Mouse (Mus musculus) erythroblast, adult 5-6 weeks (primary cell): Measurements from ENCODE around the gene Arhgef1. TPM values are rescaled to one million over a fixed set of nuclear protein-coding genes. Genes with fewer than 3 reads are reported as not detected.

Experiments
- ATAC-seq: replicated peaks from 2 replicates; pipeline ENCODE4 v1.8.0; 2016; ENCODE audit warnings: moderate number of reproducible peaks, mild to moderate bottlenecking, moderate TSS enrichment, inconsistent platforms; ENCODE audit not compliant: poor library complexity, low FRiP score, severe bottlenecking
- total RNA-seq, 2 experiments: library from RNA; stranded (forward) in 1 of 2; stranded (reverse) in 1 of 2; fragments of 150-400 nt in 1 of 2; fragments of 200-764, 138-1000 nt in 1 of 2; gene quantifications; 2 replicates each; pipeline versions ENCODE4 v1.2.3 to v1.2.4; 2015 to 2017; ENCODE audit warnings: low replicate concordance in 2 of 2

Arhgef1 gene
- 39.7 and 42.3 TPM in 2 replicates for total RNA-seq (2015; ENCODE audit: low replicate concordance)
- 25.0 and 31.2 TPM in 2 replicates for total RNA-seq (2017; ENCODE audit: low replicate concordance)

DNA sequence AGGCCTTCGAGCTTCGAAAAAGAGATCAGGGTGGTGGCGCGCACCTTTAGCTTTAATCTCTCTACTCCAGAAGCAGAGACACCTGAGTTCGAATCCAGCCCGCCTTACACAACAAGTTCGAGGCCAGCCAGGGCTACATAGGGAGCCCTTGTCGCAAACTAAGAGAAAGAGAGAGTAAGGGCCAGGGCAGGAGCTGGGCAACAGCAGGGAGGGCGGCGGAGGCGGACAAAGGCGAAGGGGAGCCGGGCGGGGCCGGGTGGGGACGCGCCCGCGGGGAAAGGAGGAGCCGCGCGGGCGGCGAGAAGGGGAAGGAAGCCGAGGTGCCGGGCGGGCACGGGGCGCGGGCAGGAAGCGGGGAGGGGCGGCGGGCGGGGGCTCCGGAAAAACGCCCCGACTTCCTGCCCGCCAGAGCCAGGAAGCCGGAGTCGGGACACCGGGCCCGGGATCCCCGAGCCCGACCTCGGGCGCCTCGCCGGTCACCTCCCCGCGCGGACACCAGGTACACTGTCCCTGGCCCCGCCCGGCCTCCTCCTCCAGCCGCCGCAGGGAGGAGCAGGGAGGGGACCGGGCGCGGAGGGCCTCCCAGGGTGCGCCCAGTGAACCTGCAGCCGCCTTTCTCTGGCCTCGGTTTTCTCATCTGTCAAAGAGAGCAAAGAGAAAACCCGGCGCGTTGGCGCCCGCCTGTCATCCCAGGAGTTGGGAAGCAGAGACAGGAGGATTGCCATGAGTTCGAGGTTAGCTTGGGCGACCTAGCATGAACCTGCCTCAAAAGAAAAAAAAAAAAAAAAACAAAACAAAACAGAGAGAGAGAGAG lies at the start of gene Arhgef1:
Arhgef1 (plus strand) TSS at position 283 of the 814 bp plus-strand sequence.
- peak; percentile 56 for ATAC-seq

DNA sequence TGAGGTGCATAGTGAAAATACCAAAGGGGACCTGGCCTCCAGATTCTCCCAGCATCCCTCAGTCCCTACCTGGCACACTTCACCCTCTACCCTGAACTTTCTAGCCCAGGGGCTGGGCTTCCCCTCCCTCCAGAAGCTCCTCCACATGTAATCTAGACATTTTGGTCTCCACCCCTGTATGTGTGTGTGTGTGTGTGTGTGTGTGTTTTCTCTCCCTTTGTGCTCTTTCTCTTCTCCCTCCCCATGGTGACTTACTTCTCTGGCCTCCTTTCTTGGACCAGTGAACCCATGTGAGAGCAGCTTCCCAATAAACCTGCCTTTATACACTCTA lies 49.5 kb upstream of the Arhgef1 start:
- peak; percentile 57; the same call in 1 of the 2 replicates for ATAC-seq

DNA sequence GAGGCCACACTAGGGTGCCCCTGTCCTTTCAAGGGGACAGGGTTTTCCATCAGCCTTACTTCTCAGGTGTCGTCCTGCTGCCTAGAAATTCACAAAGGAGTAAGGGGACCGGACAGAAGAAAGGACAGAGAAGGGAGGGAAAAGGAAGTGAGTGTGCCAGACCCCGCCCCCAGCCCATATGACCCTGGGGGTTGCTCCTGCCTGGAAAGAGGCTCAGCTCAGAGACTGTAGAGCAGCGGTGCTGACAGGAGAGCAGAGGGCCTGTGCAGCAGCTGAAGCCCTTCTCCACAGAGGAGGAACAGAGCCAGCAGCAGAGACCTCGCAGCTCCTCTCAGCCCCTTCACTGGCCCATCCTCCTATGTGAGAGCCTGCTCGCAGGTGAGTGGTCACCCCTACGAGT lies 49.0 kb upstream of the Arhgef1 start:
- ATAC-seq, result no peak

- ATAC-seq, result no peak
These were observed 46.1 kb upstream of the Arhgef1 start for GRCm38 (mm10) chr7:24856460-24857120.

GRCm38 (mm10) chr7:24859234-24859633 lies 43.5 kb upstream of the Arhgef1 start:
- peak; percentile 89 for ATAC-seq

DNA sequence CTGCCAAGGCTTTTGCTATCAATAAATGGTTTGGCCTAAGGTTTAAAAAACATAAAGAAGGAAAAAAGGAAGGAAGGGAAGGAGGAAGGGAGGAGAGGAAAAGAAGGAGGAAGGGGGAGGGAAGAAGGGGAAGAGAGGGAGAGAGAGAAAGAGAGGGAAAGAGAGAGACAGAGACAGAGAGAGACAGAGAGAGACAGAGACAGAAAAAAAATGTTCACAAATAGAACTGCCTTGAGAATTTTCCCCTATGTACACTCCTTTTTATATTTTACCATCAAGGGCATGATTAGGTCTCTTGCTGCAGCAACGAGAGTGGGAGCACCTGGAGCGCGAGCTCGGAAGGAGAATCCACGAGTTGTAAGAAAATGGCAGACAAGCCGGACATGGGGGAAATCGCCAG lies 40.8 kb upstream of the Arhgef1 start, which contains the start of gene Gm9844:
Gm9844 (plus strand) TSS at position 301 of the 400 bp plus-strand sequence.
- ATAC-seq, result no peak

DNA sequence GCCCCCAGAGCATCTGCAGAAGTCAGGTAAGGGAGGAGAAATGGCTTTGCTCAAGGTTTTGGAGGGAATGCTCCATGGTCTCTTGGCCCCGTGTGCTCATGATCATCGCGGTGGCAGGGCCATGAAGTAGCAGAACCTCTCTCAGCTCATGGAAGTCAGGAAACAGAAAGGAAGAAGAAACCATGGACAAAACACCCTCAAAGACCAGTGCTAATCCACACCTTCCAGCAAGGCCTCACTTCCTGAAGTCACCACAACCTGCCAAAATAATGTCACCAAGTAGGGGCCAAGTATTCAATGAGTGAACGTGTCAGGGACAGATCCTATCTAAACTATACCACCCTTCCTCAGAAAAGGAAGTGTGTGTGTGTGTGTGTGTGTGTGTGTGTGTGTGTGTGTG lies 39.9 kb upstream of the Arhgef1 start:
- ATAC-seq, result no peak

- 0 out of 2 replicates have a peak, but pooled peaks have one; percentile 17 for ATAC-seq
These were observed 38.6 kb upstream of the Arhgef1 start for GRCm38 (mm10) chr7:24864156-24864555.

- ATAC-seq, result no peak
These were observed 33.6 kb upstream of the Arhgef1 start for GRCm38 (mm10) chr7:24869080-24869479.

DNA sequence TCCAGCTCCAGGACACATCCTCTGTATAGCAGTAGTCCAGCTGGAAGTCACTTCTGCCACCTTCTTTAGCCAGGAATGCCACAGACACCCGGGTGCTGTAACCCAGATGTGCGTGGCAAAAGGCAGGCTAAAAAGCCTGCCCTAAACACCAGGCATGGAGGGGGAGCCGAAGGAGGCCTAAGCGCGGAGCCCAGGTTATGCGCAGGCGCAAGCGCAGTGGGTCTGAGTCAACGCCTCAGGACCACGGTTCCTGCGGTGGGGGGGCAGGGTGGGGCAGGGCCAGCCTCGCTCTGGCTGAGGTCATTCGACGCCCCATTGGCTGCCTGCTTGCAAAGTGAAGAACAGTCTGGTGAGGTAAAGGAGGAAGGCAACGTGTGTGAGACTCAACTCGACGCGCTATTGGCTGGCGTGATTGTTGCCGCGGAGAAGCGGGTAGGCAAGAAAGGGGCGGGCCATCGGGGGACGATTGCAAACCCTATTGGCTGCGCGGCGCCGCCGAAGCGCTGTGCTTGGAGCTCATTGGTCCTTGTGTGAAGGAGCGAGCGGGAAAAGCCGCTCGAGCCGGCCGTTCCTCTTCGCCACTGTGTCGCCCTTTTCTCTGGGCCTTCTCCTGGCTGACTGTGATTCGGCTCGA lies 33.1 kb upstream of the Arhgef1 start, which contains the start of the genes Lypd4 and Dmrtc2:
Lypd4 (minus strand) TSS at position 410 of the 634 bp plus-strand sequence.
Dmrtc2 (plus strand) TSS at position 526 of the 634 bp plus-strand sequence.
- ATAC-seq, result no peak

DNA sequence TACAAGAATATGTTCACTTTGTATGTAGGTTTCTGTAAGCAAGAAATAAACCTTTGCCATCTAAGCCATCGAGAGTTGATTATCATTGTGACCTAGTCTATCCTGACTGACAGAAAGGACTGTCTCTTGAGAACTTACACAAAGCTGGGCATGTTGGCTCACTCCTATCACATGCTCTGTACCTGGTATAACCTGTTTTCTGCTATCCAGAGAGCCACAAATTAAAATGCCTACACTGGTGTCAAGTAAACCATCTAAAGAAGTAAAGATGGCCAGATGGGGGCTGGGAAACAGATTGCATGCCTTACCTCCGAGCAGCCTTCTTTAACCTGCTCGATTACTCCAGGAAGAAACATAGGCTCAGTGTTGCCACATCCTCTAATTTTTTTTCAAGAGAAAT lies 25.1 kb upstream of the Arhgef1 start:
- no peak for ATAC-seq

DNA sequence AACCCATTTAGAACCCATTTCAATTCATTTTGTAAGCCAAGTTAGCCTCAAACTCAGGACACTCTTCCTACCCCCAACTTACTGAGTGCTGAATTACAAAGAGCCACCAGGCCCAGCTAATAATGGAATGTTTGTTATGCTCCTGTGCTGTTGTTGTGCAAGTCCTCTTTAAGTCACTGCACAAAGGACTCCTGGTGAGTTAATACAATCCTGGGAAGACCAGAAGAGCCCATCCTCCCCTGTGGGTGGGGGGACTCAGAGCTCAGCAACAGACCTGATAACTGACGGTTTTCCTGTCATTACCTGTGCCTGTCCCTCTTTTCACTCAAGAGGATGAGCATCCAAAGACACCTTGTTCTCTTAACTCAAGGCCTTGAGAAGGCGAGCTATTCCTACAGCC lies 23.1 kb upstream of the Arhgef1 start:
- no peak for ATAC-seq

DNA sequence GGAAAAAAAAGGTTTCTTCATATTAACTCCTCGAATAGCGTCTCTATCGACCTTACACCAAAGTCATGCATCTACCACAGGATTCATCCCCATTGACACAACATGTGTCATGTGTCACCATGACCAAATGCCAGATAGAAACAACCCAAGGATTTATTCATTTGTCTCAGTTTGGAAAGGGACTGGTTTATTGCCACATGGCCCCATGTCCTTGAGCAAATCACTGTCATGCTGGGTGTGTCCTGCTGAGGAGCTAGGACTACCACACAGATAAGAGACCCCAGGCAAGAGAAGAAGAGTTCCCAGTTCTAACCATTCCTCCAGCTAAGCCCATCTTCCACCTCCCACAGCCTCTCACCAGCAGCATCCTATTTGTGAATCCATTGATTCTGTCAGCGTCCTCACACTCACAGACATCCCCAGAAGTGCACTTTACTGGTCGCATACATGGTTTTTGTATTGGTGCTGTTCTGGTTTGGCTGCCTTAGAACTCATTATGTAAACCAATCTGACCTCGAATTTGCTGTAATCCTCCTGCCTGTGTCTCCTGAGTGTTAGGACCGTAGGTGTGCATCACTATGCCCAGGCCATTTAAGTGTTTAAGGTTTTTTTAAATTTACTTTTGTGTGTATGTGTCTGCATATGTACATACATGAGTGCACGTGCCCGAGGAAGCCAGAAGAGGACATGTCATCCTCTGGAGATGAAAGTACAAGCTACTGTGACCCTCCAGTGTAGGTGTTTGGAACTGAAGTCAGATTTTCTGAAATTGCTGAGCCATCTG lies 20.1 kb upstream of the Arhgef1 start:
- ATAC-seq, result no peak

DNA sequence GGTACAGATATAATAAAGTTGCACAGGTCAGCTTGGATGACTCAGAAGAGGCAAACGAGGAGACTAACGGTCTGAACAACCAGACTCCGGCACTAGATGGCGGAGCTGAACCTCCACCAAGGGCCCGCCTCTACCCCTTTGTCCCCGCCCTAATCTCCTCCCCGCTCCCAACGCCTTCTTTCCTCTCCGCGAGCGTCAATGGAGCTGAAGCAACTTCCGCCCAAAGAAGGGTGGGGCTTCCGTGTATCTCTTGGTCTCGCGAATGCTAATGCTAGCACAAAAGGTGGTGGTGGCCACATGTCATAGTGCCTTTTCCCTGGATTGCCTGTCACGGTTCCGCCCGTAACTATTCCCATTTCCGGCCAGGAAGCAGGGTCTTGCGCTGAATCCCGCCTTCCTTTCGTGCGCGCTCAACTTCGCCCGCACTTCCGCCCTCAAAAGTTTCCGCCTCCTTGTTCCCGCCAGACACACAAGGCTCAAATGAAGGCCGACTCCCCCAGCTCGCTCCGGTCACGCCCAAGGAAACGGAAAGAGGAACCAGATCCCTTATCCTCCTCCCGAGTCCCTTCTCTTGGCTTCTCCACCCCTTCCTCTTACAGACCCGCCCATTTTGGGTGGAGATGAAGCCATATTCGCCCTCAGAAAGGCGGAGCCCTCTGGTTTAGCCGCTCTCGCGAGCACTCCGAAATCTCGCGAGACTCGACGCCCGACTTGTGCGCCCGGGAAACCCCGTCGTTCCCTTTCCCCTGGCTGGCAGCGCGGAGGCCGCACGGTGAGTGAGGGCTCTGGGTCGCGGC lies 18.6 kb upstream of the Arhgef1 start, which contains the start of gene Rps19:
Rps19 (plus strand) TSS at position 476 of the 797 bp plus-strand sequence.
- ATAC-seq, result peak; percentile 92

DNA sequence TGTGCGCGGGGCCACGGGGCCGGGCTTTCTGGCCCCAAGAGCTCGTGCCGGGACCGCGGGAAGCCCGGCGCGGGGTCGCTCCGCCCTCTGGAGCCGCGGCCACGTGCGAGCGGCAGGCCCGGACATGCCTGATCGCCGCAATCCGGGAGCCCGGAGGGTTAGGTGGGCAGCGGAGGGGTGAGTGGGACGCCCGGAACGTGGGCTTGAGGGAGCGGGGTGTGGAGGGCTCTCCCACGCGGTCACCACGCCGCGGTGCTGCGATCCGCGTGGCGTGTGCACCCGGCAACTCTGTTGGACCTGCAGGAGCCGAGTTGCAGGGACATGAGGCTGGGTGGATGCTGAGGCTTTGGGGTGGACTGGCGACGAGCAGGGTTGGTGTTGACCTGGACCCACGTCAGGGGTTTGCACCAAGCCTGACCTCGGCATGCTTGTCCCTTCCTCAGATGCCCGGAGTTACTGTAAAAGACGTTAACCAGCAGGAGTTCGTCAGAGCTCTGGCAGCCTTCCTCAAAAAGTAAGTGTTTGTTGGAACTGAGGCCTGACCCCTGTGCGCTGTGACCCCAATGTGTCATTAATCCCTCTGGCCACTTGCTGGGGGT lies 17.9 kb upstream of the Arhgef1 start:
- peak; percentile 6; the same call in 1 of the 2 replicates for ATAC-seq

DNA sequence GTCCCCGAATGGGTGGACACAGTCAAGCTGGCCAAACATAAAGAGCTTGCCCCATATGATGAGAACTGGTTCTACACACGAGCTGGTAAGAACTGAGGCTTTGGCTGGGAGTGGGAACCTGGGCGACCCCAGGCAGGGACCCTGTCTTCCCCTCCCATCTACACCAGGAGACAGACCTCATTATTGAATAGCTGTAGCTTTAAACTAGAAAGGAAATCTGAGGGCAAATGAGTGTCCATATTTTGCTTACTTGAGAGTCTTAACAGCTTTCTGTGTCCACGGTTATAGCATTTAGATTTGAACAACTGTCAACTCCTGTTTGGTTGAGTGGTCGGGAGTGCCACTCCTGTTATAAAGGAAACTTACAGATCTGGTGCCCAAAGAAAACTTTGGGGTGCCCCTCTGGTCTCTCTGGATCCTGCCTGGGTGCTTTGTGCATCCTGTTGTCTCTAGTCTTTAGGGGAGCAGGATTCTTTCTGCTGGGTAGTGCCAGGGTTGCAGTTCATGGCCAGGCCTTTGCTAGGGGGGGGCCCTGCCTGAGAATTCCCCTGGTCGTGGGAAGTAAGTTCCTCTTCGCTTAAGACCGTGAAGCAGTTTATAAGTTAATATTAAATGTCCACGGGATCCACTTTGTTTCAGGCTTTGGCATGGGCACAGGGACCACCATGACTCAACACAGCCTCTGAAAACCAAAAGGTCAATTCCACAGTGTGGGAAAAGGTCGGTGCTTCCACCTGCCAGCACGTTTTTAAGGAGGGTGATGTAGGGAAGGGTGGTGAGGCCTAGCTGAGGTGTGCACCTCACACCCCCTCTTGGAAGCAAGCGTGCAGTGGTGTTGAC lies 17.0 kb upstream of the Arhgef1 start:
- no peak for ATAC-seq

DNA sequence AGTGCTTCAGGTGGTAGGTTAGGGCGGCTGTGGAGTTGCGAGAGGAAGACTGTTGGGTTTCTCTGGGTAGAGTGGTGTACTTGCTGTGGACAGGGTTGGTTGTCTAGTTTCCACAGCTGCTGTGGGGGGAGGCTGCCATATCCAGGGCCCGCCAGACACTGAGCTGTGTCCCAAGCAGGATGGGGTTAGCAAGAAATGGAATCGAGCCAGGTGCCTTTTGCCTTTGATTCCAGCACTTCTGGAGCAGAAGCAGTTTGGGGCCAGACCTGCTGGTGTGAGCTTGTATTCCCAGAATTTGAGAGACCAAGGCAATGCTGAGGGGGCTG lies 16.4 kb upstream of the Arhgef1 start:
- no peak for ATAC-seq

- ATAC-seq, result no peak
These were observed 15.6 kb upstream of the Arhgef1 start for GRCm38 (mm10) chr7:24887096-24887495.
